Mouse (Mus musculus) liver, postnatal 0 days (tissue): Measurements from ENCODE around the gene Nrtn.

ENCODE experiments used
- CTCF ChIP-seq: sonication (generic); IDR thresholded peaks from 2 replicates; pipeline ENCODE4 v1.5.1; 2016; ENCODE audit warnings: antibody characterized with exemption, low read depth
- EP300 ChIP-seq: IDR thresholded peaks from 2 replicates; pipeline ENCODE4 v1.6.1; 2016; ENCODE audit warnings: antibody characterized with exemption, low read depth, mild to moderate bottlenecking

DNA sequence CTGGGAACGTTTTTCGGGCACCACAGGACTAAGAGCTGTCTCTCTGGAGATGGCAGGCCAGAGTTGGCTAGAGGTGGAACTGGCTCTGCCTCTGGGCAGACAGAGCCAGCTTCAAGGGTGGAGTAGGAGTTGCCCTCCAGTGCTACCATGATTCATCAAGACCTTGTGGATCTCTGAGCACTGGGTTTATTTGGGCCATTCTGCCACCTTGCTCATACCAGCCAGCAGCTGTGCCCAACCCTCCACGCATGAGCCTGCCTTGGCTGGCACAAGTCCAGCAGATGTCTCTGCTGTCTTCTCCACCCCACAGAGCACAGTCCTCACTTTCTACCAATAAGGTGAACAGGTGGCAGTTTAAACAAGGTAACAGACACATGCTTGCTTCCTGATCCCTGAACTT lies 31.6 kb upstream of the Nrtn start:
- TF ChIP-seq CTCF (no peak), EP300 (no peak)
